Mouse (Mus musculus) limb, embryonic 15.5 days (tissue): ENCODE results near the gene Vmn1r67. TPM values are rescaled to one million over a fixed set of nuclear protein-coding genes. Genes with fewer than 3 reads are reported as not detected.

Source experiments
- ATAC-seq: fragments of 200-750 bp; cut with Nextera tagmentation; 2 replicates; pipeline ENCODE4 v1.8.0; 2017; ENCODE audit warnings: low read depth, moderate TSS enrichment; ENCODE audit not compliant: insufficient number of reproducible peaks, low FRiP score, low TSS enrichment
- H3K27ac ChIP-seq: fragments of 300-500 bp; sonication (generic); 2 replicates; pipeline ENCODE4 v1.5.1; 2015; ENCODE audit warnings: moderate library complexity, mild to moderate bottlenecking, inconsistent platforms
- H3K27me3 ChIP-seq: fragments of 300-500 bp; sonication (generic); 2 replicates; pipeline ENCODE4 v1.6.1; 2015; ENCODE audit warnings: inconsistent platforms
- H3K36me3 ChIP-seq: fragments of 300-500 bp; sonication (generic); 2 replicates; pipeline ENCODE4 v1.6.1; 2015; ENCODE audit warnings: inconsistent platforms
- H3K4me1 ChIP-seq: fragments of 300-500 bp; sonication (generic); 2 replicates; pipeline ENCODE4 v1.6.1; 2015; ENCODE audit warnings: inconsistent platforms
- H3K4me2 ChIP-seq: fragments of 300-500 bp; sonication (generic); 2 replicates; pipeline ENCODE4 v1.6.1; 2015; ENCODE audit warnings: mild to moderate bottlenecking, inconsistent platforms
- H3K4me3 ChIP-seq: fragments of 300-500 bp; sonication (generic); 2 replicates; pipeline ENCODE4 v1.5.1; 2015; ENCODE audit warnings: mild to moderate bottlenecking, inconsistent platforms
- H3K9ac ChIP-seq: fragments of 300-500 bp; sonication (generic); 2 replicates; pipeline ENCODE4 v1.6.1; 2015; ENCODE audit warnings: inconsistent platforms
- H3K9me3 ChIP-seq: fragments of 300-500 bp; sonication (generic); 2 replicates; pipeline ENCODE4 v1.6.1; 2016; ENCODE audit warnings: inconsistent platforms
- WGBS: fragments of 180-500 bp; shearing (Covaris S2); methylation state at CpG from one replicate; pipeline ENCODE4 v1.1.7; 2015; 5-methylcytosine and 5-hydroxymethylcytosine counted together
- polyA plus RNA-seq: library from polyadenylated mRNA; unstranded; fragments of >200 nt; fragmentation: Nextera tagmentation; extraction: Ambion mirVana; gene quantifications from 2 replicates; pipeline ENCODE4 v1.2.1, GENCODE M21; 2015

Gene Vmn1r67
- not detected in 2 replicates for polyA plus RNA-seq

GRCm38 (mm10) chr7:10443031-10443430 lies at the start of gene Vmn1r67:
Gene Vmn1r67 (plus strand): TSS chr7:10443331.
- Histone ChIP-seq H3K27me3 (no peaks in the 10 kb centered on the region), H3K9ac (no peak within 1 kb of the TSS), H3K4me2 (no peak within 1 kb of the TSS), H3K4me1 (no peaks in the 10 kb centered on the region), H3K9me3 (no peaks in the 10 kb centered on the region), H3K36me3 (no peaks in the 10 kb centered on the region), H3K4me3 (no peak within 1 kb of the TSS), H3K27ac (no peak within 1 kb of the TSS)
- no peak for ATAC-seq

- no peak overlapping the region for H3K4me3 ChIP-seq
- H3K27me3 ChIP-seq, result no peaks in the 10 kb centered on the region
- no peak overlapping the region for H3K4me2 ChIP-seq
- H3K9ac ChIP-seq, result no peak overlapping the region
- WGBS, result 65% methylated on average over 3 of the region's 3 CpGs
- H3K27ac ChIP-seq, result no peak overlapping the region
- no peaks in the 10 kb centered on the region for H3K4me1 ChIP-seq
- no peak for ATAC-seq
- H3K36me3 ChIP-seq, result no peaks in the 10 kb centered on the region
- no peaks in the 10 kb centered on the region for H3K9me3 ChIP-seq
These were observed 15.0 kb downstream of the Vmn1r67 start for GRCm38 (mm10) chr7:10458166-10458565.

GRCm38 (mm10) chr7:10479813-10480212 lies 36.7 kb downstream of the Vmn1r67 start:
- H3K4me3 ChIP-seq, result no peak overlapping the region
- no peak overlapping the region for H3K9ac ChIP-seq
- no peaks in the 10 kb centered on the region for H3K9me3 ChIP-seq
- no peaks in the 10 kb centered on the region for H3K4me1 ChIP-seq
- no peak overlapping the region for H3K27ac ChIP-seq
- no peaks in the 10 kb centered on the region for H3K27me3 ChIP-seq
- no peak for ATAC-seq
- no peak overlapping the region for H3K4me2 ChIP-seq
- no peaks in the 10 kb centered on the region for H3K36me3 ChIP-seq

GRCm38 (mm10) chr7:10480588-10481233 lies 37.6 kb downstream of the Vmn1r67 start:
- Histone ChIP-seq H3K9ac (no peak overlapping the region), H3K4me1 (no peaks in the 10 kb centered on the region), H3K27me3 (no peaks in the 10 kb centered on the region), H3K4me2 (no peak overlapping the region), H3K9me3 (no peaks in the 10 kb centered on the region), H3K36me3 (no peaks in the 10 kb centered on the region), H3K27ac (no peak overlapping the region), H3K4me3 (peak overlapping the region; percentile 17)
- 64% methylated on average over 18 of the region's 18 CpGs for WGBS
- no peak for ATAC-seq

GRCm38 (mm10) chr7:10494786-10495521 lies 51.8 kb downstream of the Vmn1r67 start, which contains the start of gene Zik1:
Gene Zik1 (minus strand): TSS chr7:10495394.
- Histone ChIP-seq H3K4me1 (peaks cover 13% of the 10 kb centered on the region), H3K4me2 (peak within 1 kb of the TSS; percentile 54), H3K9ac (peak within 1 kb of the TSS; percentile 62), H3K27ac (peak within 1 kb of the TSS; percentile 62; the same call in 1 of the 2 replicates), H3K9me3 (no peaks in the 10 kb centered on the region), H3K36me3 (peaks cover 22% of the 10 kb centered on the region), H3K27me3 (no peaks in the 10 kb centered on the region), H3K4me3 (peak within 1 kb of the TSS; percentile 60)
- peak; percentile 97 for ATAC-seq
- 1% methylated on average over 33 of the region's 33 CpGs for WGBS

- Histone ChIP-seq H3K9ac (no peak overlapping the region), H3K4me1 (peaks cover 13% of the 10 kb centered on the region), H3K4me3 (peak overlapping the region; percentile 60), H3K36me3 (peaks cover 16% of the 10 kb centered on the region), H3K4me2 (peak overlapping the region; percentile 54), H3K27ac (no peak overlapping the region), H3K9me3 (no peaks in the 10 kb centered on the region), H3K27me3 (no peaks in the 10 kb centered on the region)
- ATAC-seq, result 0 out of 2 replicates have a peak, but pooled peaks have one; percentile 3
- 30% methylated on average over 6 of the region's 6 CpGs for WGBS
These were observed 52.4 kb downstream of the Vmn1r67 start for GRCm38 (mm10) chr7:10495578-10495977.

Other genes starting within 250 kb of the Vmn1r67 start
- gene Vmn1r66, start 165.3 kb upstream of the Vmn1r67 start, polyA plus RNA-seq, result not detected in 2 replicates
- 8.9 and 10.9 TPM in 2 replicates for gene Zik1, start 52.1 kb downstream of the Vmn1r67 start, polyA plus RNA-seq
- not detected in 2 replicates for gene Vmn1r68, start 115.2 kb downstream of the Vmn1r67 start, polyA plus RNA-seq
- gene Vmn1r69, start 170.3 kb downstream of the Vmn1r67 start, polyA plus RNA-seq, result not detected in 2 replicates
- not detected in 2 replicates for gene Vmn1r70, start 188.2 kb downstream of the Vmn1r67 start, polyA plus RNA-seq
- not detected in 2 replicates for gene Nlrp4b, start 244.5 kb downstream of the Vmn1r67 start, polyA plus RNA-seq